Mouse (Mus musculus) midbrain, embryonic 14.5 days (tissue): ENCODE data around the gene Stag1. TPM values are rescaled to one million over a fixed set of nuclear protein-coding genes. Genes with fewer than 3 reads are reported as not detected.

ENCODE experiments used
- ATAC-seq: fragments of 200-750 bp; cut with Nextera tagmentation; 2 replicates; pipeline ENCODE4 v1.8.0; 2017; ENCODE audit warnings: moderate number of reproducible peaks, moderate library complexity; ENCODE audit not compliant: low FRiP score, low TSS enrichment
- DNase-seq: peaks from one replicate; pipeline ENCODE4 v3.0.0-alpha.2; 2015
- H3K27ac ChIP-seq: fragments of 300-500 bp; sonication (generic); replicated peaks from 2 replicates; pipeline ENCODE4 v1.5.1; 2014; ENCODE audit warnings: mild to moderate bottlenecking, low read depth, low read length, moderate library complexity
- H3K27me3 ChIP-seq: fragments of 300-500 bp; sonication (generic); 2 replicates; pipeline ENCODE4 v1.6.1; 2014; ENCODE audit warnings: low read length, control low read depth, mixed read lengths; ENCODE audit not compliant: control insufficient read depth, insufficient read depth
- H3K36me3 ChIP-seq: fragments of 300-500 bp; sonication (generic); 2 replicates; pipeline ENCODE4 v1.6.1; 2014; ENCODE audit warnings: low read length, control low read depth; ENCODE audit not compliant: control insufficient read depth, insufficient read depth
- H3K4me1 ChIP-seq: fragments of 300-500 bp; sonication (generic); 2 replicates; pipeline ENCODE4 v1.6.1; 2014; ENCODE audit warnings: mild to moderate bottlenecking, antibody characterized with exemption, low read length, control low read depth; ENCODE audit not compliant: control insufficient read depth, insufficient read depth
- H3K4me2 ChIP-seq: fragments of 300-500 bp; sonication (generic); 2 replicates; pipeline ENCODE4 v1.6.1; 2014; ENCODE audit warnings: mild to moderate bottlenecking, low read length, moderate library complexity
- H3K4me3 ChIP-seq: fragments of 300-500 bp; sonication (generic); replicated peaks from 2 replicates; pipeline ENCODE4 v1.5.1; 2014; ENCODE audit warnings: low read depth, low read length
- H3K9ac ChIP-seq: fragments of 300-500 bp; sonication (generic); replicated peaks from 2 replicates; pipeline ENCODE4 v1.6.1; 2014; ENCODE audit warnings: mild to moderate bottlenecking, low read length, moderate library complexity
- H3K9me3 ChIP-seq: fragments of 300-500 bp; sonication (generic); 2 replicates; pipeline ENCODE4 v1.6.1; 2016; ENCODE audit warnings: low read length, control low read depth, mixed read lengths; ENCODE audit not compliant: control insufficient read depth
- WGBS: fragments of 180-500 bp; shearing (Covaris S2); extraction: QIAGEN DNeasy Blood & Tissue Kit; methylation state at CpG from one replicate; pipeline ENCODE4 v1.1.7; 2014; 5-methylcytosine and 5-hydroxymethylcytosine counted together
- polyA plus RNA-seq: library from polyadenylated mRNA; unstranded; fragments of >200 nt; fragmentation: Nextera tagmentation; extraction: Ambion mirVana; gene quantifications from 2 replicates; pipeline ENCODE4 v1.2.1, GENCODE M21; 2014

The Stag1 gene
- polyA plus RNA-seq, 1 experiment from 2014 or later: 41.3 TPM

DNA sequence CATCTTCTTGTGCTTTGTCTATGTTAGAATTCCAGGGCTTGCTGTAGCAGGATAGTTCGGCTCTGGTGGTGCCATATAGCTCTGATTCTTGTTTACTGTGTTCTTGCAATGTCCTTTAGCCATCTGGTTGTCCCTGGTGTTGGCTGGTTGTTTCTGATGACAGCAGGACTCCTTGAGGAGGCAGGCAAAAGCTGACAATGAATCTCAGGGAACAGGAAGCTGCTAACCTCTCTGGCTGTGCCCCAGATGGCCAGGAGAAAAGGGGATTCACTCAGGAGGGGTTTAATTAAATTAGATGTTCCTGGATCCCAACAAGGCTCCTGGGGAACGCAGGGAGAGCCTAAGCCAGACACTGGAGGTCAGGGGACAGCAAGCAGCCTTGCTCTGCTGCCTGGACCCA, 344.4 kb downstream of the Stag1 start:
- no peaks in the 10 kb centered on the region for H3K4me1 ChIP-seq
- WGBS: 36% methylated on average over 2 of the region's 2 CpGs
- H3K9ac ChIP-seq: no peak overlapping the region
- DNase-seq (no peak), ATAC-seq (no peak)
- H3K9me3 ChIP-seq: no peaks in the 10 kb centered on the region
- no peak overlapping the region for H3K4me3 ChIP-seq
- peaks cover 8% of the 10 kb centered on the region; the same call in 1 of the 2 replicates for H3K36me3 ChIP-seq
- no peak overlapping the region for H3K4me2 ChIP-seq
- no peaks in the 10 kb centered on the region for H3K27me3 ChIP-seq
- no peak overlapping the region for H3K27ac ChIP-seq

DNA sequence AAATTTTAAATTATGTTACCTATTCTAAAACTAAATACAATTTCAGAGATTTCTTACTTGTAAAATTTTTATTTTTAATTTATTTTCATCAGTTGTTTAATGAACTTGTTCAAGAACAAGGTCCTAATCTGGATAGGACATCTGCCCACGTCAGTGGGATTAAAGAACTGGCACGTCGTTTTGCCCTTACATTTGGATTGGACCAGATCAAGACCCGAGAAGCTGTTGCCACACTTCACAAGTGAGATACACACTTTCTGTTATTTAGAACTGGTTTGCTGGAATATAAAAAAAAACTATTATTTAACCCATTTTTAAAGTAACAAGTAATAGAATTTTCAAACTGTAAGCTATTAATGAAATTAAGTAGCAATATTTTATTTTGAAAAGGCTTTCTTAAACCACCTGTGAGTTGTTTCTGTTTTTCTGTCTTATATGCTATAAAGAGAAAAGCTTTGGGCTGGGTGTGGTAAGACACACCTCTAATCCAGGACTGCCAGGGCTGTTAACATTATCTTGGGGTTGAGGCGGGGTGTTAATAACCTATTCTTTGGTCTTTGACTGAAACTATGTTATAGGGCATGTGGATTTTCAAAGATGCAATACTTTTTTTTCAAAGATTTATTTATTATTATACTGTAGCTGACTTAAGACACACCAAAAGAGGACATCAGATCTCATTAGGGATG, 347.2 kb downstream of the Stag1 start:
- Histone ChIP-seq H3K9ac (no peak overlapping the region), H3K36me3 (peaks cover 24% of the 10 kb centered on the region), H3K4me1 (no peaks in the 10 kb centered on the region), H3K9me3 (no peaks in the 10 kb centered on the region), H3K4me3 (no peak overlapping the region), H3K27me3 (no peaks in the 10 kb centered on the region), H3K27ac (no peak overlapping the region), H3K4me2 (no peak overlapping the region)
- WGBS: 94% methylated on average over 5 of the region's 5 CpGs
- ATAC-seq (no peak), DNase-seq (no peak)

DNA sequence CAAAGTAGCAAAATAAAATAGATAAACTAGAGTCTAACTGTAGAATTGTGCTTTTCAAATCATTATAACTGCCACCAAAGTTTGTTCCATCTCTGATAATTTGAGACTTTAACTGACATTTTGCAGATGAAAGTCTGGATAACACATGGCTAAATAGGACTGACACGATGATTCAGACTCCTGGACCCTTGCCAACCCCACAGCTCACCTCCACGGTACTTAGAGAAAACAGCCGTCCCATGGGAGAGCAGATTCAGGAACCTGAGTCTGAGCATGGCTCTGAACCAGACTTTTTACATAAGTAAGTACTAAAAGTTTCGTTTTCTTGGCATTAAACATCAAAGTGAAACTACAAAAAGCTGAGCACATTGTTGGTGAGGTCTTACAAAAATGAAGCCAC, 353.9 kb downstream of the Stag1 start:
- no peak overlapping the region for H3K4me3 ChIP-seq
- 65% methylated on average over 4 of the region's 4 CpGs for WGBS
- no peak overlapping the region for H3K4me2 ChIP-seq
- ATAC-seq (no peak), DNase-seq (peak; percentile 14)
- H3K9ac ChIP-seq: no peak overlapping the region
- H3K9me3 ChIP-seq: no peaks in the 10 kb centered on the region
- H3K27me3 ChIP-seq: no peaks in the 10 kb centered on the region
- H3K4me1 ChIP-seq: no peaks in the 10 kb centered on the region
- H3K27ac ChIP-seq: no peak overlapping the region
- H3K36me3 ChIP-seq: peaks cover 50% of the 10 kb centered on the region

DNA sequence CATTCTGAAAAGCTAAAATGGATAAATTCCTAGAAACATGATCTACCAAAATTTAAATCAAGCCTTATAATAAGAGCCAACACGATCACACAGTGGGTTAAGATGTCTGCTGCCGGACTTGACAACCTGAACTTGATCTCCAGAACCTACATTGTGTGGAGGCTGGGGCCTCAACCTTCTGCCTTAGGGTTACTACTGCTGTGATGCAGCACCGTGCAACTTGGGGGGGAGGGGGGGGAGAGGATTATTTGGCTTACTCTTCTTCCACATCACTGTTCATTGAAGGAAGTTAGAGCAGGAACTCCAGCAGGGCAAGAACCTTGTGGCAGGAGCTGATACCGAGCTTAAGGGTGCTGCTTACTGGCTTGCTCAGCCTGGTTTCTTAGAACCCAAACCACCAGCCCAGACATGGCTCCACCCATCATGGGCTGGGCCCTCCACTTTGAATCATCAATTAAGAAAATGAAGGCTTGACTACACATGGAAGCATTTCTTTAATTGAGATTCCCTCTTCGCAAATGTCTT, 365.4 kb downstream of the Stag1 start:
- DNase-seq: no peak
- no peak overlapping the region for H3K27ac ChIP-seq
- no peaks in the 10 kb centered on the region for H3K9me3 ChIP-seq
- peaks cover 14% of the 10 kb centered on the region; the same call in 1 of the 2 replicates for H3K4me1 ChIP-seq
- no peaks in the 10 kb centered on the region for H3K27me3 ChIP-seq
- H3K36me3 ChIP-seq: peaks cover 16% of the 10 kb centered on the region
- no peak overlapping the region for H3K4me2 ChIP-seq
- H3K4me3 ChIP-seq: no peak overlapping the region
- 0 out of 2 replicates have a peak, but pooled peaks have one; percentile 2 for ATAC-seq
- H3K9ac ChIP-seq: no peak overlapping the region
- 39% methylated on average over 5 of the region's 5 CpGs for WGBS

DNA sequence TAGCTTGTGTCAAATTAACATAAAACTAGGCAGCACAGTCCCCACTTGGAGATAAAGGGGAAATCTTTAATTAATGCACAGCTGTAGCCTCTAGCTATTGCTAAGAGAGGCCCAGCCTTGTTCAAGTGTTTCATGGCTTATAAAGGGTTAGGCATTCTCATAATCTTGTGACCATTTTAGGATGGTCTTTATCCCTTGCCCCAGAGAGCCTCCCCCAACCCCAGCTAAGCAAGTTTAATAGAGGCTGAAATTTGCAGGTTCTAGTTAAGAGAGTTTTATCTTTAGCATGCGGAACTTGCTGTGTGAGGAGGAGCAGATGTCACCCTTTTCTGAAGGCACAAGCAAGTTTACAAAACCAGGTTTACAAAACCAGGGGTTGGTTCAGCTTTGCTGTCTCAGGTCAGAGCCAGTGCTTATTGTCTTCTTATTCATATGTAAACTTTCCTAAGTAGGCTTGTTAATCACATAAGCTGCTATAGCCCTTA, 365.9 kb downstream of the Stag1 start:
- WGBS: 30% methylated on average over 1 of the region's 1 CpGs
- DNase-seq: peak; percentile 46

DNA sequence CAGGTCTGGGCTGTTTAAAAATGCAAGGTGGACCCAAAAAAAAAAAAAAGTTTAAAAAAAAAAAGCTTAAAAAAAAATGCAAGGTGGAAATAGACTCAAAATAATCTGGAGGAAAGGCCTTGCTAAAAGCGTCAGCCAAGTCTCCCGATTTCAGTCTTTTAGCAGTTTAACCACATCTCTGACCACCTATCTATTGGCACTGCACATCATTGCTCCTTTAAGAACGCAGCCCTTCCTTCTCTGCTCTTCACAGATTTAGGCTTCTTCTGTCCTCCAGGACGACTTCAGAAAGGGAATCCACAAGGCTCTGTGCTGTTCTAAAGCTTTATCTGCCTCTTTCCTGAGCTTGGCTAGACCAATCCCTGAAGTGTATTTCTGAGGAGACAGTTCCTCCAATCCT, 366.5 kb downstream of the Stag1 start:
- Histone ChIP-seq H3K9me3 (no peaks in the 10 kb centered on the region), H3K4me2 (no peak overlapping the region), H3K9ac (no peak overlapping the region), H3K4me1 (peaks cover 14% of the 10 kb centered on the region; the same call in 1 of the 2 replicates), H3K27me3 (no peaks in the 10 kb centered on the region), H3K36me3 (peaks cover 7% of the 10 kb centered on the region; the same call in 1 of the 2 replicates), H3K27ac (no peak overlapping the region), H3K4me3 (no peak overlapping the region)
- ATAC-seq (no peak), DNase-seq (no peak)
- 68% methylated on average over 4 of the region's 4 CpGs for WGBS

More for the DNA sequence above, 365.9 kb downstream of the Stag1 start:
- ATAC-seq: peak; percentile 31; the same call in 1 of the 2 replicates
- no peak overlapping the region for H3K27ac ChIP-seq
- H3K36me3 ChIP-seq: peaks cover 13% of the 10 kb centered on the region
- H3K9ac ChIP-seq: no peak overlapping the region
- no peaks in the 10 kb centered on the region for H3K9me3 ChIP-seq
- no peaks in the 10 kb centered on the region for H3K27me3 ChIP-seq
- no peak overlapping the region for H3K4me2 ChIP-seq
- no peak overlapping the region for H3K4me3 ChIP-seq
- H3K4me1 ChIP-seq: peaks cover 14% of the 10 kb centered on the region; the same call in 1 of the 2 replicates

DNA sequence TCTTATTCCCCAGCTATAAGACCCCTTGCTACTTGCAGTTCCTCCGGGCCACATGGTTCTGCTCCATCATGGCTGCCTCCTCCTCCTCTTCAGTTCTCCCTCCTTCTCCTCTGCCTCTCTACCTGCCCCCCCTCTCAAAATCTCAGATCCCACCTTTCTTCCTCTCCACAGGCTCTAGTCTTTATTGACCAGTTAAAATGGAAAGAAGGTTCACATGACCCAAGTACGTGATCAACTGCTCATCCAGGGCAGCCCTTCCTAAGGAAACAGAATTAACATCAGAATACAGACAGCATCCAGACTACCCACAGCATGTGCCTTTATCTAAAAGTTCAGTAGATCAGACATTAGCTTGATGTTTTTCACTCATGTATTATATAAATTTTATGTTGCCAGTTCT, 371.9 kb downstream of the Stag1 start:
- ATAC-seq (no peak), DNase-seq (no peak)
- 84% methylated on average over 2 of the region's 2 CpGs for WGBS
- no peaks in the 10 kb centered on the region for H3K36me3 ChIP-seq
- no peaks in the 10 kb centered on the region for H3K27me3 ChIP-seq
- 0 out of 2 replicates have a peak, but pooled peaks cover 1% of the 10 kb centered on the region for H3K4me1 ChIP-seq
- no peak overlapping the region for H3K4me2 ChIP-seq
- H3K9ac ChIP-seq: no peak overlapping the region
- H3K4me3 ChIP-seq: no peak overlapping the region
- no peak overlapping the region for H3K27ac ChIP-seq
- no peaks in the 10 kb centered on the region for H3K9me3 ChIP-seq

DNA sequence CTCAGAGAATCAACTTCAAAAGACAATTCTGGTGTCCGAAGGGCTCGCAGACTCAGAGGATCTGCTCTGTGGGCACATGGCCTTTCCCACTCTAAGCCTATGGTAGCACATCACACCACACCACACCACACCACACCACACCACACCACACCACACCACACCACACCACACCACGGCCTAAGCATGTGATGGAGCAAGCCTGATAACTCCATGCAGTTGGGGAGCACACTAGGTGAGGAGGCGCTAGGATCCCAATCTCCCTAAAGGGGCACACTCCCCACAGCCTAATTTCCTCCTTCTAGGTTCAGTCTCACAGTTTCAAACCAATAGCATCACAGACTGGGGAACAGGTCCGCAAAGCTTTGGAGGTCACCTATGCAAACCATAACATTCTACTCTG, 381.1 kb downstream of the Stag1 start:
- ATAC-seq (no peak), DNase-seq (no peak)
- H3K4me3 ChIP-seq: no peak overlapping the region
- WGBS: 90% methylated on average over 5 of the region's 5 CpGs
- H3K9ac ChIP-seq: no peak overlapping the region
- H3K9me3 ChIP-seq: no peaks in the 10 kb centered on the region
- no peaks in the 10 kb centered on the region for H3K27me3 ChIP-seq
- no peak overlapping the region for H3K4me2 ChIP-seq
- no peak overlapping the region for H3K27ac ChIP-seq
- H3K36me3 ChIP-seq: peaks cover 9% of the 10 kb centered on the region; the same call in 1 of the 2 replicates
- no peaks in the 10 kb centered on the region for H3K4me1 ChIP-seq

DNA sequence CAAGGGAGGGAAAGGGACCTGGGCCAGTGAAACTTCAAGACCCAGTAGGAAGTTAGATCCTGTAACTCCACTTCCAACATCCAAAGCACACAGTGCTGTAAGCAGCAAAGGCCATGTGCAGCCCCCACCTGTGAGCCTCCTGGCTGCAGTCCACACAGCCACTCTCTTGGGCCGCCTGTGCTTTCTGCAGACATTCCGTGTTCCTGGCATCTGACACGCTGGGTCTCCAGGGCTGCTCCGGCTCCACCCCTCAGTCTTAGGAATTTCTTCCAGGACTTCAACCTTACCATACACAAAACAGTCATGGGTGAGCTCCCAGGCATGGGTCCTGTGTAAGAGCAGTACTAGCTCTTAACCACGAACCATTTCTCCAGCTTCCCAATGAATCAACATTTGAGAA, 381.7 kb downstream of the Stag1 start:
- Histone ChIP-seq H3K4me2 (no peak overlapping the region), H3K27ac (no peak overlapping the region), H3K36me3 (peaks cover 10% of the 10 kb centered on the region; the same call in 1 of the 2 replicates), H3K4me3 (no peak overlapping the region), H3K9ac (no peak overlapping the region), H3K9me3 (no peaks in the 10 kb centered on the region), H3K4me1 (no peaks in the 10 kb centered on the region), H3K27me3 (no peaks in the 10 kb centered on the region)
- no peak for DNase-seq
- ATAC-seq: no peak
- WGBS: 84% methylated on average over 5 of the region's 5 CpGs
